Mouse (Mus musculus): ENCODE measurements around the gene Kmt2e.

DNA sequence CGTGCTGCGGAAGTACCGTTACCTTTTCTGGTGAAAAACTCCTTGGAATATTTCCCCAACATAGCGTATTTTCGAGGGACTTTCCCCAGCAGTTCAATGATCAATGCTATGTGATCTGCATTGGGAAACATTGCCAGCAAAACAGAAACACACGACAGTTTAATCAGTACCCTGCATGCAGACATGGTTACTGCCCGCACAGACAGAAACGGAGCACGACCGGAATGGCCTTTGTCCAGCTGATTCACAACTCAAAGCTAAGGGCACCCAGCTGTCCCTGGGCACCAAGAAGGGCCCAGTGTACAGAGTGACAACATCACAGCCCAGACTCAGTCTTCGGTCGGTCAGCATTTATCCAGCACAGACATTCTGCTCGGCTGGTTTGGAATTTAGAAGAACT is 79.2 kb downstream of the Kmt2e start:
- TF ChIP-seq EP300 (IDR thresholded peaks at IDR 0.05; ENCODE audit: insufficient read depth, low read depth, low read length) (no peak), POLR2A (IDR thresholded peaks at IDR 0.05; ENCODE audit: insufficient read depth, low read depth, low read length) (no peak), CTCF (IDR thresholded peaks at IDR 0.05) (no peak)

All from heart, adult 2 months (tissue).